Mouse (Mus musculus) spleen, postnatal 14 days (tissue): ENCODE results near the gene Vmn1r26.
"Not testable (repeated sequence)": the region's sequence is repeated elsewhere in the genome, so short reads cannot be mapped to it uniquely, and the experiment has no call there.

Source experiments
- DNase-seq, 2 experiments: peaks; one replicate each; pipeline ENCODE4 v3.0.0; 2021 to 2022; ENCODE audit warnings: low spot score in 2 of 2

Vmn1r26 gene

DNA sequence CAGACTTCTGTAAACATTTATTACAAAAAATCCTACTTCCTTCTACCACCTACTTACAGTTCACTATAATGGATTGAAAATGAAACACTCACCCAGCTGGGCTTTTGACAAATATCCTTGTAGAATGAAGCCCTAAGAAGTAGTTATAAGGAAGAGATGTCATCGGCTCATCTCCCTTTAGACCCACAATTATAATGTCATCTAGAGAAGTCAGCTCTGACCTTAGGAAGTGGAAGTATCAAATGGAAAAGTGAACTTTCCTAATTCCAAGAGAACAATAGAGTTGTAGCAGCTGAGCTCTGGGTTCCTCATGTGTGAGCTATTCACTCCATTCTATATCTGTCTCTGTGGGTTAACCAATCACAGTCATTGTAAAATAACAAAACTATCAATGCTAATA, at the start of gene Vmn1r26:
Gene Vmn1r26, minus strand, starts transcription at position 101 of the 400 bp plus-strand sequence.
- no peak for DNase-seq

DNA sequence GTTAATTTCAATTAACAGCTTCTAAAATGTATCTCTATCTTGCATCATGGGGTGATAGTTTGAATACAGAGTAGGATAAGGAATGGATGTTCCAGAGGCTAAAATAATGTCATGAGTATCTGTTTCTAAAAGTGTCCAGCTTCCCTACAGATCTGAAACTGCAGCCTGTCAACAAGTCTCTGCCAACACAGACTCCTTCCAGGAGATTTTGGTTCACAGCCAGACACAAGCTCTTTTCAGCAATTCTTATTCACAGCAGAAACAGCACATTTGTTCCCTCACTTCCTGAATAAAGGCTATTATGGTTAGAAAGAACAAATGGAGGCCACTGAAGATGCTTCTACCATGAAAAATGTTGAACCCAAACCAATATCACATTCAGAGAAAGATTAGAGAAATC, 29.1 kb upstream of the Vmn1r26 start:
- no peak for DNase-seq

DNA sequence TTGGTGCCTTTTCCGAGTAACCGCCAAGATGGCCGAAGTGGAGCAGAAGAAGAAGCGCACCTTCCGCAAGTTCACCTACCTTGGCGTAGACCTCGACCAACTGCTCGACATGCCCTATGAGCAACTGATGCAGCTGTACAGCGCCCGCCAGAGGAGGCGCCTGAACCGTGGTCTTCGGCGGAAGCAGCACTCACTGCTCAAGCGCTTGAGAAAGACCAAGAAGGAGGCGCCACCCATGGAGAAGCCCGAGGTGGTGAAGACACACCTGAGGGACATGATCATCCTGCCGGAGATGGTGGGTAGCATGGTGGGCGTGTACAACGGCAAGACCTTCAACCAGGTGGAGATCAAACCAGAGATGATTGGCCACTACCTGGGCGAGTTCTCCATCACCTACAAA, 2.5 kb upstream of the Vmn1r26 start:
- not testable (repeated sequence) for DNase-seq

DNA sequence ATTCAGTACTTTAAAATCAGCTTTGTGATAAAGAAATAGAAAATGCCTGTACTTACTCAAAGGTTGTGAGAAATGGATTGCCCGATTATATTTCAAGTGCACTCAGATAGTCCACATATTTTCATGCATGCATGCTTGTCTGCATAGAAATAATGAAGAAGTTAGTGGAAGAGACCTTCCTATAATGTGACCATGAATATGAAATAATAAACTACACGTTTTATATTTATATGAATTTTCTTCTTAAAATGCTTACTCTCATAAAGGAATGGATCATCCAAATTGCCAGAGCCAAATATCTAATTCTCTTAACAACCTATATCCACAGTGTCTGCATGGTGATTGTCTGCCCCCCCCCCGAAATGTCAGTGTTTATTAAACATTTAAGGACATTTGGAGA, 34.2 kb downstream of the Vmn1r26 start, which contains the start of gene Vmn1r25:
Gene Vmn1r25, minus strand, starts transcription at position 101 of the 400 bp plus-strand sequence.
- no peak for DNase-seq

DNA sequence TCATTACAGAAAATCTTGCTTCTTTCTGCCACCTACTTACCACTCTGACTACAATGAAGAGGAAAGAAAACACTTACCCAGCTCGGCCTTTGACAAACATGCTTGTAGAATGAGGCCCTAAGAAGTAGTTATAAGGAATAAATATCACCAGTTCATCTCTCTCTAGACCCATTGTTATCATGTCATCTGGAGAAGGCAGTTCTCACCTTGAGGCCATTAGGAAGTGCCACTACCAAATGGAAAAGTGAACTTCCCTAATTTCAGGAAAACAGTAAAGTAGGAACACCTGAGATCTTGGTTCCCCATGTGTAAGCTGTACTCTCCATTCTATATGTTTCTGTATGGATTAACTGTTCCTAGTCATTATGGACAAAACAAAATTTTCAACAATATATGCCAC, 53.6 kb downstream of the Vmn1r26 start, which contains the start of gene Vmn1r24:
Gene Vmn1r24, minus strand, starts transcription at position 101 of the 400 bp plus-strand sequence.
- DNase-seq, result not testable (repeated sequence)
